Mouse (Mus musculus) myocyte (in vitro differentiated cells): ENCODE measurements at regions not wholly inside any gene's neighbourhood (a gene's known extent, or its start where the extent isn't known, plus 50 kb on each side); places are given as distances from the start of the nearest gene placed in this dataset.

Source experiments
- CEBPB ChIP-seq: IDR thresholded peaks from 2 replicates; pipeline ENCODE4 v1.6.1; 2011; ENCODE audit warnings: mild to moderate bottlenecking, moderate library complexity; ENCODE audit not compliant: poor library complexity, insufficient read depth, severe bottlenecking
- MAX ChIP-seq: IDR thresholded peaks from one replicate; pipeline ENCODE4 v1.6.1; 2011; ENCODE audit warnings: low read depth, mild to moderate bottlenecking, control low read depth
- MYOD1 ChIP-seq, 3 experiments: IDR thresholded peaks; one replicate each; pipeline ENCODE4 v1.6.1; 2011; ENCODE audit warnings: control low read depth in 2 of 3, low read depth in 2 of 3, mild to moderate bottlenecking in 2 of 3, moderate library complexity in 1 of 3; ENCODE audit not compliant: insufficient read length in 2 of 3, control insufficient read depth in 1 of 3
- MYOG ChIP-seq, 3 experiments: IDR thresholded peaks; one replicate each; pipeline ENCODE4 v1.6.1; 2011; ENCODE audit warnings: control low read depth in 2 of 3, low read depth in 2 of 3, mild to moderate bottlenecking in 2 of 3; ENCODE audit not compliant: insufficient read length in 2 of 3, control insufficient read depth in 1 of 3, insufficient read depth in 1 of 3
- POLR2A ChIP-seq: IDR thresholded peaks from one replicate; pipeline ENCODE4 v1.6.1; 2011; ENCODE audit warnings: low read depth, mild to moderate bottlenecking, control low read depth, moderate library complexity; ENCODE audit not compliant: insufficient read length
- POLR2AphosphoS2 ChIP-seq: IDR thresholded peaks from one replicate; pipeline ENCODE4 v1.6.1; 2011; ENCODE audit warnings: low read depth, control low read depth; ENCODE audit not compliant: insufficient read length

- TF ChIP-seq MYOG (IDR thresholded peaks at IDR 0.05; ENCODE audit: control insufficient read depth in 1 of 3, insufficient read depth in 1 of 3, insufficient read length in 2 of 3, low read depth in 2 of 3) (no peak), CEBPB (no peak), MYOD1 (IDR thresholded peaks at IDR 0.05; ENCODE audit: control insufficient read depth in 1 of 3, insufficient read length in 2 of 3, low read depth in 2 of 3) (no peak), MAX (no peak), POLR2A (no peak), POLR2AphosphoS2 (no peak)
These were observed 779.6 kb upstream of the Nudt12 start for GRCm38 (mm10) chr17:59792780-59793179.
